Mouse (Mus musculus): ENCODE measurements at regions not wholly inside any gene's neighbourhood (a gene's known extent, or its start where the extent isn't known, plus 50 kb on each side); places are given as distances from the start of the nearest gene placed in this dataset.

DNA sequence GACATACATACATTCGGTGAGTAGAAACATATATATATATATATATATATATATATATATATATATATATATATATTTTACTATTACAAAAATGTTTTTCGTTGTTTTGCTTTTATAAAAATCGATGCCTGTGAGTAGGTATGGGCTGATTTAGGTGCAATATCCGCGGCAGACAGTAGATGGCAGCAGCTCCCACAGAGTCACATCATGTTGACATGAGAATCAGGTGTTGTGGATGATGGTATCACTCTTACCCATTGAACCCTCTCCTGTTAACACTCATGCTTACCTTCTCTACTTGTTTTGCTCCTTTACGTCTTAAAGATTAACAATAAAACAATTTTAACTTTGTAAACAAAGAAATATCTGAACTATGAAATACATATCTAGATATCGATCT is 72.0 kb upstream of the Gprin3 start:
- peak; percentile 74 for TF ChIP-seq CTCF (IDR thresholded peaks at IDR 0.05; ENCODE audit: low read depth)
- DNase-seq (peak; percentile 73), ATAC-seq (ENCODE audit: insufficient read depth) (no peak)
- 35% methylated on average over 7 of the region's 7 CpGs for WGBS
- Histone ChIP-seq H3K27ac (ENCODE audit: low read depth) (no peak overlapping the region), H3K4me1 (ENCODE audit: insufficient read depth) (no peaks in the 10 kb centered on the region), H3K9me3 (ENCODE audit: low read depth, low read length) (no peaks in the 10 kb centered on the region), H3K36me3 (ENCODE audit: insufficient read depth) (no peaks in the 10 kb centered on the region), H3K27me3 (ENCODE audit: insufficient read depth, low read length) (no peaks in the 10 kb centered on the region), H3K4me3 (ENCODE audit: low read depth, low read length) (no peak overlapping the region), H3K9ac (no peak overlapping the region), H3K4me2 (no peak overlapping the region)

GRCm38 (mm10) chr6:59489001-59489575 is 63.0 kb upstream of the Gprin3 start:
- WGBS = 69% methylated on average over 3 of the region's 3 CpGs
- DNase-seq (no peak), ATAC-seq (ENCODE audit: insufficient read depth) (no peak)

DNA sequence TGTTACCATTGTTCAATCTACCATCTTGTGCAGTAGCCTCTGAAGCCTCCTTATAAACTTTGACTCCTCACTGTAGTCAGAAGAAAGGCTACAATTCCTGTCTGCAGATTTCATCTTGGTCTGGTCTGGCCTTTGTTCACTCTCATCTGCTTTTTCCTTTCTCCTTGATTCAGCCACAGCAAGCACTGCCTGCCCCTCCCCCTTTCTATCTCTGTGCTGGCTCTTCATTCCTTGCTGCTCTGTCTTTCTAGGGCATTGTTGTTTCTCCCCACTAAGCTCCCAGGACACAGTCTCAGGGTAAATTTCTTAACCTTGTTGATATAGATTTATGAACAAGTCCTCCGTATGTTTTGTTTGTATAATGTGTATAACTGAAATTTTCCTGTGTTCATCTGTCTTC is 62.3 kb upstream of the Gprin3 start:
- no peak overlapping the region for H3K9ac ChIP-seq
- DNase-seq = no peak
- WGBS = 34% methylated on average over 1 of the region's 1 CpGs

More at GRCm38 (mm10) chr6:59489001-59489575, 63.0 kb upstream of the Gprin3 start:
- no peak overlapping the region for H3K9ac ChIP-seq
- no peaks in the 10 kb centered on the region for H3K27me3 ChIP-seq (ENCODE audit: insufficient read depth, low read length)
- TF ChIP-seq CTCF (IDR thresholded peaks at IDR 0.05; ENCODE audit: low read depth) = no peak
- no peak overlapping the region for H3K4me3 ChIP-seq (ENCODE audit: low read depth, low read length)
- no peaks in the 10 kb centered on the region for H3K4me1 ChIP-seq (ENCODE audit: insufficient read depth)
- H3K36me3 ChIP-seq (ENCODE audit: insufficient read depth) = no peaks in the 10 kb centered on the region
- H3K4me2 ChIP-seq = no peak overlapping the region
- H3K9me3 ChIP-seq (ENCODE audit: low read depth, low read length) = no peaks in the 10 kb centered on the region
- no peak overlapping the region for H3K27ac ChIP-seq (ENCODE audit: low read depth)

GRCm38 (mm10) chr6:59484004-59484403 is 57.9 kb upstream of the Gprin3 start:
- no peak for TF ChIP-seq CTCF (IDR thresholded peaks at IDR 0.05; ENCODE audit: low read depth)
- 96% methylated on average over 3 of the region's 3 CpGs for WGBS
- H3K9me3 ChIP-seq (ENCODE audit: low read depth, low read length) = no peaks in the 10 kb centered on the region

More for the DNA sequence above, 62.3 kb upstream of the Gprin3 start:
- H3K27ac ChIP-seq (ENCODE audit: low read depth) = no peak overlapping the region
- ATAC-seq (ENCODE audit: insufficient read depth) = no peak
- H3K9me3 ChIP-seq (ENCODE audit: low read depth, low read length) = no peaks in the 10 kb centered on the region
- H3K36me3 ChIP-seq (ENCODE audit: insufficient read depth) = no peaks in the 10 kb centered on the region
- H3K4me2 ChIP-seq = no peak overlapping the region
- no peaks in the 10 kb centered on the region for H3K27me3 ChIP-seq (ENCODE audit: insufficient read depth, low read length)
- no peak for TF ChIP-seq CTCF (IDR thresholded peaks at IDR 0.05; ENCODE audit: low read depth)
- no peak overlapping the region for H3K4me3 ChIP-seq (ENCODE audit: low read depth, low read length)
- H3K4me1 ChIP-seq (ENCODE audit: insufficient read depth) = no peaks in the 10 kb centered on the region

GRCm38 (mm10) chr6:59483587-59483986 is 57.5 kb upstream of the Gprin3 start:
- Histone ChIP-seq H3K27me3 (ENCODE audit: insufficient read depth, low read length) (no peaks in the 10 kb centered on the region), H3K9me3 (ENCODE audit: low read depth, low read length) (no peaks in the 10 kb centered on the region), H3K4me1 (ENCODE audit: insufficient read depth) (no peaks in the 10 kb centered on the region), H3K9ac (no peak overlapping the region), H3K27ac (ENCODE audit: low read depth) (no peak overlapping the region), H3K36me3 (ENCODE audit: insufficient read depth) (no peaks in the 10 kb centered on the region), H3K4me3 (ENCODE audit: low read depth, low read length) (no peak overlapping the region), H3K4me2 (no peak overlapping the region)
- WGBS = 13% methylated on average over 3 of the region's 3 CpGs
- ATAC-seq (ENCODE audit: insufficient read depth) (peak; percentile 75; the same call in 1 of the 2 replicates), DNase-seq (peak; percentile 81)
- TF ChIP-seq CTCF (IDR thresholded peaks at IDR 0.05; ENCODE audit: low read depth) = peak; percentile 71

More at GRCm38 (mm10) chr6:59484004-59484403, 57.9 kb upstream of the Gprin3 start:
- no peak overlapping the region for H3K4me2 ChIP-seq
- H3K36me3 ChIP-seq (ENCODE audit: insufficient read depth) = no peaks in the 10 kb centered on the region
- no peak for ATAC-seq (ENCODE audit: insufficient read depth)
- no peaks in the 10 kb centered on the region for H3K4me1 ChIP-seq (ENCODE audit: insufficient read depth)
- no peak overlapping the region for H3K4me3 ChIP-seq (ENCODE audit: low read depth, low read length)
- no peak for DNase-seq
- H3K27ac ChIP-seq (ENCODE audit: low read depth) = no peak overlapping the region
- no peak overlapping the region for H3K9ac ChIP-seq
- no peaks in the 10 kb centered on the region for H3K27me3 ChIP-seq (ENCODE audit: insufficient read depth, low read length)

All from lung, embryonic 14.5 days (tissue).